Mouse (Mus musculus): ENCODE results near the gene Mpzl2.

- TF ChIP-seq CTCF (IDR thresholded peaks at IDR 0.05; ENCODE audit: low read depth, low read length) (no peak), EP300 (IDR thresholded peaks at IDR 0.05; ENCODE audit: insufficient read depth, low read depth, low read length) (no peak)
Measured at GRCm38 (mm10) chr9:45039499-45039898, at the start of gene Mpzl2.
